Mouse (Mus musculus): ENCODE data around the gene Rdh16f2.
"Not testable (repeated sequence)": the region's sequence is repeated elsewhere in the genome, so short reads cannot be mapped to it uniquely, and the experiment has no call there.

Rdh16f2 gene

GRCm38 (mm10) chr10:127893163-127894022, 27.1 kb downstream of the Rdh16f2 start:
- peak; percentile 46 for DNase-seq

GRCm38 (mm10) chr10:127896705-127897104, 30.4 kb downstream of the Rdh16f2 start:
- no peak for DNase-seq

GRCm38 (mm10) chr10:127897506-127897905, 31.2 kb downstream of the Rdh16f2 start:
- DNase-seq: no peak

- no peak for DNase-seq
These were observed 31.9 kb downstream of the Rdh16f2 start, which contains the start of gene Sdr9c7 for GRCm38 (mm10) chr10:127898218-127898617. Gene Sdr9c7, plus strand, starts transcription at chr10:127898518.

- no peak for DNase-seq
These were observed 33.5 kb downstream of the Rdh16f2 start for GRCm38 (mm10) chr10:127899783-127900182.

GRCm38 (mm10) chr10:127901751-127902150, 35.5 kb downstream of the Rdh16f2 start:
- no peak for DNase-seq

GRCm38 (mm10) chr10:127903116-127903515, 36.8 kb downstream of the Rdh16f2 start:
- DNase-seq: no peak

- peak; percentile 10 for DNase-seq
These were observed 38.6 kb downstream of the Rdh16f2 start for GRCm38 (mm10) chr10:127904718-127905446.

- DNase-seq: no peak
These were observed 39.9 kb downstream of the Rdh16f2 start for GRCm38 (mm10) chr10:127906138-127906537.

GRCm38 (mm10) chr10:127907386-127907951, 41.2 kb downstream of the Rdh16f2 start:
- no peak for DNase-seq

- no peak for DNase-seq
These were observed 49.3 kb downstream of the Rdh16f2 start for GRCm38 (mm10) chr10:127915578-127915977.

- not testable (repeated sequence) for DNase-seq
These were observed 50.9 kb downstream of the Rdh16f2 start for GRCm38 (mm10) chr10:127917183-127917582.

- no peak for DNase-seq
These were observed 51.4 kb downstream of the Rdh16f2 start for GRCm38 (mm10) chr10:127917651-127918050.

- no peak for DNase-seq
These were observed 56.0 kb downstream of the Rdh16f2 start for GRCm38 (mm10) chr10:127922241-127922640.

GRCm38 (mm10) chr10:127923024-127923423, 56.8 kb downstream of the Rdh16f2 start:
- no peak for DNase-seq

GRCm38 (mm10) chr10:127924597-127925378, 58.5 kb downstream of the Rdh16f2 start:
- DNase-seq: no peak
